Mouse (Mus musculus): ENCODE results near the gene Cnpy3. TPM values are rescaled to one million over a fixed set of nuclear protein-coding genes. Genes with fewer than 3 reads are reported as not detected.

Gene Cnpy3
- polyA plus RNA-seq, 1 experiment from 2014 or later = 52.2 TPM

DNA sequence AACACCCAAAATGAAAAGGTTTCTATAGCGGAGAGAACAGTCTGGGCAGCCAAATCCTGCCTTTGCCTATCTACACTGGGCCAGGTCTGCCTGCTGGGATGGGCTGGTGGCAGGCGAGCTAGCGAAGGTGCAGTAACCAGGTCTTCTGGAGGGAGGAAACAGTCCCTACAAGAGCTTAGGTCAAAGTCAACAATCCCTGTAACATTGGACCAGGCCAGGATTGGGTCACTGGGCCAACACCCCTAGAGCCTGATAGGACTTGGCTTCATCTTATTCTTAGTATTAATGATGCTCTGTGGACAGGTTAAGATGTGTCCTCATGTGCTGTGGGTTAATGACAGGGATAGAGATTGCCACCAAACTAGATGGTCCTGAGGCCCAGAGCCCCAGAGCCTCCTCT is 18.0 kb downstream of the Cnpy3 start:
- H3K27me3 ChIP-seq (replicated peaks) = peaks cover 14% of the 10 kb centered on the region

DNA sequence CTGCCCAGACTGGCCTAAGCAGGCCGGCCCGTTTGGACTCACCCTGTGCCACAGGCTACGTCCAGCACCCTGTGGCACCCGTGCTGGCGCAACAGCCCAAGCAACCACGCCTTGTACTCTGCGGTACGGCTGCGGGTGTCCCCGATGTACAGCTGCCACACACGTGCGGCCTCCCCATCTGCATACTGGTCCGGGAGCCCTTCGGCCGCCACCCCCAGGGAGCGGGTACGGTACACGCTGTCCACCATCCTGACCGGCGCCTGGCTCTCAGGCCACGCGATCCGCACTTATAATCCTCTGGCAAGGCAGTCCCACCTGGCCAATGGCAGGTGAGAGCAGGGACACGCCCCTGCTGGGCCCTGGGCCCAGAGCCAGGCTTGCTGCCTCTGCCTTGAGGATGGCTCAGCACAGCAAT is 23.1 kb downstream of the Cnpy3 start, which contains the start of gene Gnmt:
Gnmt (minus strand) TSS at position 265 of the 415 bp plus-strand sequence.
- peaks cover 27% of the 10 kb centered on the region for H3K4me1 ChIP-seq (replicated peaks)
- WGBS = 14% methylated on average over 24 of the region's 24 CpGs
- ATAC-seq (ENCODE audit: insufficient number of reproducible peaks, low FRiP score) = no peak
- H3K27ac ChIP-seq (ENCODE audit: poor library complexity, severe bottlenecking) = no peak within 1 kb of the TSS
- H3K27me3 ChIP-seq (replicated peaks) = peaks cover 27% of the 10 kb centered on the region
- peak within 1 kb of the TSS; percentile 39 for H3K4me2 ChIP-seq
- H3K36me3 ChIP-seq = peaks cover 13% of the 10 kb centered on the region; the same call in 1 of the 2 replicates
- H3K4me3 ChIP-seq = peak within 1 kb of the TSS; percentile 9; the same call in 1 of the 2 replicates
- H3K9ac ChIP-seq = peak within 1 kb of the TSS; percentile 38; the same call in 1 of the 2 replicates
- H3K9me3 ChIP-seq (replicated peaks) = no peaks in the 10 kb centered on the region

More for the DNA sequence above, 18.0 kb downstream of the Cnpy3 start:
- 92% methylated on average over 3 of the region's 3 CpGs for WGBS
- H3K4me2 ChIP-seq = no peak overlapping the region
- H3K4me3 ChIP-seq = no peak overlapping the region
- peaks cover 3% of the 10 kb centered on the region; the same call in 1 of the 2 replicates for H3K4me1 ChIP-seq (replicated peaks)
- peaks cover 21% of the 10 kb centered on the region for H3K36me3 ChIP-seq
- no peaks in the 10 kb centered on the region for H3K9me3 ChIP-seq (replicated peaks)
- no peak overlapping the region for H3K27ac ChIP-seq (ENCODE audit: poor library complexity, severe bottlenecking)
- no peak for ATAC-seq (ENCODE audit: insufficient number of reproducible peaks, low FRiP score)
- no peak overlapping the region for H3K9ac ChIP-seq

DNA sequence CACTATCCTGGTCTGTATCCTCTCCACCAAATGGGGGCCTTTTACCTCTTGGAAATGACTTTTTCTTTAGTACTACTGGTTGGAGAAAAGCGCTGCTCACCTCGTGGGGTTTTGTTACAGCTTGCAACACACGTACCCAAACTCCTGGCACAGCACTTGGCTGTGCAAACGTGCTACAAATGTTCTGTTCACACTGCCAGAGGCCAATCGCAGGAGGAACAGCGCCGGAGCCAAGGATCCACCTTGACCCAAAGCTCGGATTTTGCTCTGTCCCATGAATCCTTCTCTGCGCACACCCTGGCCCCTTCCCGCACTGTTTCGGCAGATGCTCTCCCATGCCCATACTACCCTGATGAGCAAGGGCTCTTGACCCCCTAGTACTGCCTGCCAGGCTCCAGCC is 23.5 kb downstream of the Cnpy3 start:
- H3K4me2 ChIP-seq = peak overlapping the region; percentile 39
- peak overlapping the region; percentile 38; the same call in 1 of the 2 replicates for H3K9ac ChIP-seq
- H3K27ac ChIP-seq (ENCODE audit: poor library complexity, severe bottlenecking) = no peak overlapping the region
- no peaks in the 10 kb centered on the region for H3K9me3 ChIP-seq (replicated peaks)
- ATAC-seq (ENCODE audit: insufficient number of reproducible peaks, low FRiP score) = no peak
- H3K4me3 ChIP-seq = peak overlapping the region; percentile 9; the same call in 1 of the 2 replicates
- H3K27me3 ChIP-seq (replicated peaks) = peaks cover 27% of the 10 kb centered on the region
- 40% methylated on average over 11 of the region's 11 CpGs for WGBS
- H3K4me1 ChIP-seq (replicated peaks) = peaks cover 27% of the 10 kb centered on the region
- H3K36me3 ChIP-seq = peaks cover 17% of the 10 kb centered on the region

DNA sequence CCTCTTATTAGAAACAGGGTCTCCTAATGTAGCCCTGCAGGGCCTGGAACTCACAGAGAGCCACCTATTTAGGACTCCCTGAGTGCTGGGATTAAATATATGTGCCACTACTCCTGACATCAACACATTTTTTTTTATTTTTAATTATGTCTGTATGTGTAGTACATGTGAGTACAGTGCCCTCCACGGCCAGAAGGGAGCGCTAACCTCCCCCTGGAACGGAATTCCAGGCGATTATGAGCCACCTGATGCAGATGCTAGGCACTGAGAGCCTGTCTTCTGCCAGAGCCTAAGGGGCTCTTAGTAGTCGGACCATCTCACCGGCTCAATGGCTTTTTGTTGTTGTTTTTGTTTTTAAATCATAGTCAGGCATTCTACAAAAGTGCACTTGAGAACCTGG is 24.0 kb downstream of the Cnpy3 start:
- Histone ChIP-seq H3K27me3 (replicated peaks) (peaks cover 27% of the 10 kb centered on the region), H3K27ac (ENCODE audit: poor library complexity, severe bottlenecking) (no peak overlapping the region), H3K36me3 (peaks cover 22% of the 10 kb centered on the region), H3K4me1 (replicated peaks) (peaks cover 27% of the 10 kb centered on the region), H3K4me2 (no peak overlapping the region), H3K4me3 (no peak overlapping the region), H3K9me3 (replicated peaks) (no peaks in the 10 kb centered on the region), H3K9ac (no peak overlapping the region)
- 35% methylated on average over 6 of the region's 6 CpGs for WGBS
- ATAC-seq (ENCODE audit: insufficient number of reproducible peaks, low FRiP score) = no peak

DNA sequence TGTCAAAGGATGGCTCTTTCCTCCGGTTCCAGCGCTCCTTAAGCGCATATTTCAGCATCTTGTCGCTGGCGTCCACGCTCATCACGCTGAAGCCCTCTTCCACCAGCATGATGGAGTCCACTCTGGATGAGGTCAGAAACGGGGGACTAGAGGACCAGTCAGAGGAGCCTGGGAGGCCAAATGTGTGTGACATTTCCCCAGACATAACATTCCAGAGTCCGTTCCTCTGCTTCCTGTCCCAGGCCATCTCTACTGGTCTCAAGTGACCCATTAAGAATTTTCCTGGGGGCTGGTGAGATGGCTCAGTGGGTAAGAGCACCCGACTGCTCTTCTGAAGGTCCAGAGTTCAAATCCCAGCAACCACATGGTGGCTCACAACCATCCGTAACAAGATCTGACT is 24.7 kb downstream of the Cnpy3 start:
- ATAC-seq (ENCODE audit: insufficient number of reproducible peaks, low FRiP score) = no peak

DNA sequence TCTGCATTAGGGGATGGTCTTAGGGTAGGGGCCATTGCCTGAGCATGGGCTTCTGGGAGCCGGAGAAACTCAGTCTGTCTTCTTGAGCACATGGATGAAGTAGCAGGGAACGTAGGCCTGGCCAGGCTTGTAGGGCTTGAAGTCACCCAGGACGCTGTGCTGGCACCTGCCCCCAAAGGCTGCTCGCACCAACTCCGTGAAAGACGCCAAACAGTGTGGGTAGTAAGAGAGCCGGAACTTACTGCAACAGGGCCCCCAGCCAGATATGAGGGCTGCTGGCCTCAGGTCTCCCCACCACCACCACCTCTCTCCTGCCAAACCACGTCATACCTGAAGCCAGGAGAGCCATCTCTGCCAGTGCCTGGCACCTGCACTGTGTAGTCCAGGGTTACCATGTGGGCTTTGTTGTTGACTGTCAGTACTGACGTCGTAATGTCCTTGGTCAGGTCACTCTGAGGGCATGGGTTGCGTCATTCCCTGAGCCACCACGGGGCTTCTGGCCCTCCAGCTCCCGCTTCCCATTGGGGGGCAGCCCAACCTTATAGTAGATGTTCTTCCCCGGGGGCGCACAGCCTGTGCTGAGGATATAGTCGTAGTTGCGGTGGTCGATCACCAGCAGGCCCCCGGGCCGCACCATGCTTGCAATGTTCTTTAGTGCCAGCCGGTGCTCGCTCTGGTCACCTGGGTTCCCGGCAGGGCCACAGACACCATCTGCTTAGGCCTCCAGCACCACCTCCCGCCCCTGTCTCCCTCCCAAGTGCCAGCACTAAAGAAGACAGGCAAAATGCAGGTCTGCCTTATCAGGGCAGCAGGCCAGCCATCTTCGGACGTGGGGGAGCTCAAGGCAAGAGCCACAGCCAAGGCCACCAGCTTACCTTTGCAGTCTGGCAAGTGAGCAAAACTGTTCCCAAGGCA is 26.0 kb downstream of the Cnpy3 start:
- H3K4me2 ChIP-seq = no peak overlapping the region
- peaks cover 27% of the 10 kb centered on the region for H3K27me3 ChIP-seq (replicated peaks)
- no peak overlapping the region for H3K4me3 ChIP-seq
- no peak for ATAC-seq (ENCODE audit: insufficient number of reproducible peaks, low FRiP score)
- no peak overlapping the region for H3K9ac ChIP-seq
- H3K9me3 ChIP-seq (replicated peaks) = no peaks in the 10 kb centered on the region
- peaks cover 39% of the 10 kb centered on the region for H3K36me3 ChIP-seq
- no peak overlapping the region for H3K27ac ChIP-seq (ENCODE audit: poor library complexity, severe bottlenecking)
- H3K4me1 ChIP-seq (replicated peaks) = peaks cover 27% of the 10 kb centered on the region
- 84% methylated on average over 26 of the region's 26 CpGs for WGBS

More for the DNA sequence above, 24.7 kb downstream of the Cnpy3 start:
- no peak overlapping the region for H3K4me2 ChIP-seq
- peaks cover 27% of the 10 kb centered on the region for H3K27me3 ChIP-seq (replicated peaks)
- WGBS = 87% methylated on average over 11 of the region's 11 CpGs
- no peak overlapping the region for H3K27ac ChIP-seq (ENCODE audit: poor library complexity, severe bottlenecking)
- H3K9ac ChIP-seq = no peak overlapping the region
- H3K36me3 ChIP-seq = peaks cover 27% of the 10 kb centered on the region
- no peaks in the 10 kb centered on the region for H3K9me3 ChIP-seq (replicated peaks)
- peaks cover 27% of the 10 kb centered on the region for H3K4me1 ChIP-seq (replicated peaks)
- no peak overlapping the region for H3K4me3 ChIP-seq

DNA sequence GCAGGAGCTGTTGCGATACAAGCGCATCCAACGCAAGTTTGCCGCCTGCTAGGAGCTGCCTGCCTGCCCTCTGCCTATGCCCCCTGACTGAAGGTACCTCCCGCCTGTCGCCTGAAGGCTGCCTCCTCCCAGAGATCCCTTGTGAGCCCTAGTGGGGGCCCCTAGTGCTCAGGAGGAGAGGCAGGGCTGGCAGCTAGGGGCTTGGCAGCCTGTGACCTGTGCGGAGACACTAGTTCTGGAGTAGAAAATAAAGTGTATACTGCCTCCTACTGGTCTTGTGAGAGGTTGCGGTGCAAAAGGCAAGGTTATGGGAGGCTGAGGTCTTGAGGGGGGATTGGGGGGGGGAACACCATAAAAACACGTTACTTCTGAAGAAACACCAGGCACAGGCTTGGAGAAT is 26.7 kb downstream of the Cnpy3 start:
- WGBS = 49% methylated on average over 9 of the region's 9 CpGs

DNA sequence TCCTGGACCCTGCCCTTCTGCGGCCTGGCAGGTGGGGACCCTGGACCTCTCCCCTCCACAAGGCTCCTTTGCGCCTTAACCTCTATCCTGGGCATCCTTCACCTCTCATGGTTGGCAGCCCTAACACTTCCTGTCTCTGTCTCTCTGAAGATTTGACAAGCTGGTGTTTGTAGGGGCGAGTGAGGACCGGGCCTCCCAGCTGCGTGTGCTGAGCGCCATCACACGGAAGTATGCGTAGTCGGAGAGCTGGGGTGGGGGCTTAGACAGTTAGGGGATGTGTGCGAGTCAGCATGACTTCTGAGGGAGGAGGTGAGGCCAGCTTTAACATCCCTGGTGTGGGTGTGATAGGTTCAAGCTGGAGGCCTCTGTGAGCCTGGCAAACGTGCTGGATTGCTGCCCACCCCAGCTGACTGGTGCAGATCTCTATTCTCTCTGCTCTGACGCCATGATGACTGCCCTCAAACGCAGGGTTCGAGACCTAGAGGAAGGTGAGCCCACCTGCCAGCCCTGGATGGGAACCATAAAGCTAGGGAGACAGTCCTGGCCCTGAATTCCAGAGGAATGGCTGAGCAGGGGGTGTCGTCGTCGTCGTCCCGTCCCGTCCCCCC is 27.4 kb downstream of the Cnpy3 start:
- H3K9ac ChIP-seq = no peak overlapping the region
- WGBS = 81% methylated on average over 19 of the region's 20 CpGs
- no peak overlapping the region for H3K4me3 ChIP-seq
- peaks cover 19% of the 10 kb centered on the region for H3K27me3 ChIP-seq (replicated peaks)
- no peak for ATAC-seq (ENCODE audit: insufficient number of reproducible peaks, low FRiP score)
- 0 out of 2 replicates have a peak overlapping the region, but pooled peaks have one; percentile 14 for H3K4me2 ChIP-seq
- H3K27ac ChIP-seq (ENCODE audit: poor library complexity, severe bottlenecking) = no peak overlapping the region
- no peaks in the 10 kb centered on the region for H3K9me3 ChIP-seq (replicated peaks)
- H3K4me1 ChIP-seq (replicated peaks) = peaks cover 27% of the 10 kb centered on the region
- peaks cover 46% of the 10 kb centered on the region for H3K36me3 ChIP-seq

More for the DNA sequence above, 26.7 kb downstream of the Cnpy3 start:
- Histone ChIP-seq H3K27me3 (replicated peaks) (peaks cover 26% of the 10 kb centered on the region), H3K9ac (peak overlapping the region; percentile 42; the same call in 1 of the 2 replicates), H3K4me1 (replicated peaks) (peaks cover 27% of the 10 kb centered on the region), H3K36me3 (peaks cover 45% of the 10 kb centered on the region), H3K4me3 (no peak overlapping the region), H3K4me2 (0 out of 2 replicates have a peak overlapping the region, but pooled peaks have one; percentile 14), H3K9me3 (replicated peaks) (no peaks in the 10 kb centered on the region), H3K27ac (ENCODE audit: poor library complexity, severe bottlenecking) (no peak overlapping the region)
- no peak for ATAC-seq (ENCODE audit: insufficient number of reproducible peaks, low FRiP score)

DNA sequence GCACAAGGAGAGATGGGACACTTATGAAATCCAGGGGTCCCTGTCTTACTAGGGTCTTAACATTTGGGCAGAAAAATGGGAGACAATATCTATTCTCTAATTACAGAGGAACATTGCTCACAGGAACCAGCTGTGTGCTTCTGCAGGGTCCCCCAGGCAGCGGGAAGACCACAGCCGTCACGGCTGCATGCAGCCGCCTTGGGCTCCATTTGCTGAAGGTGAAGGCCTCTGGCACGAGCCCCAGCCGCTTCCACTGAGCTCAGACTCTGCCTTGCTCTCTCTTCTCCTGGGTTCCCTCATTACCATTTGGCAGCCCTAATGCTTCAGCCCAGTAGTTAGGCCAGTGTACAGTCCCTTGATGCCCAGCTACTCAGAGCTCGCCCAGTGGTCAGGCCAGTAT is 30.9 kb downstream of the Cnpy3 start:
- no peak for ATAC-seq (ENCODE audit: insufficient number of reproducible peaks, low FRiP score)
- Histone ChIP-seq H3K4me2 (no peak overlapping the region), H3K36me3 (peaks cover 62% of the 10 kb centered on the region), H3K4me3 (no peak overlapping the region), H3K9ac (no peak overlapping the region), H3K4me1 (replicated peaks) (peaks cover 8% of the 10 kb centered on the region), H3K27me3 (replicated peaks) (no peaks in the 10 kb centered on the region), H3K27ac (ENCODE audit: poor library complexity, severe bottlenecking) (no peak overlapping the region), H3K9me3 (replicated peaks) (no peaks in the 10 kb centered on the region)
- 84% methylated on average over 7 of the region's 7 CpGs for WGBS

DNA sequence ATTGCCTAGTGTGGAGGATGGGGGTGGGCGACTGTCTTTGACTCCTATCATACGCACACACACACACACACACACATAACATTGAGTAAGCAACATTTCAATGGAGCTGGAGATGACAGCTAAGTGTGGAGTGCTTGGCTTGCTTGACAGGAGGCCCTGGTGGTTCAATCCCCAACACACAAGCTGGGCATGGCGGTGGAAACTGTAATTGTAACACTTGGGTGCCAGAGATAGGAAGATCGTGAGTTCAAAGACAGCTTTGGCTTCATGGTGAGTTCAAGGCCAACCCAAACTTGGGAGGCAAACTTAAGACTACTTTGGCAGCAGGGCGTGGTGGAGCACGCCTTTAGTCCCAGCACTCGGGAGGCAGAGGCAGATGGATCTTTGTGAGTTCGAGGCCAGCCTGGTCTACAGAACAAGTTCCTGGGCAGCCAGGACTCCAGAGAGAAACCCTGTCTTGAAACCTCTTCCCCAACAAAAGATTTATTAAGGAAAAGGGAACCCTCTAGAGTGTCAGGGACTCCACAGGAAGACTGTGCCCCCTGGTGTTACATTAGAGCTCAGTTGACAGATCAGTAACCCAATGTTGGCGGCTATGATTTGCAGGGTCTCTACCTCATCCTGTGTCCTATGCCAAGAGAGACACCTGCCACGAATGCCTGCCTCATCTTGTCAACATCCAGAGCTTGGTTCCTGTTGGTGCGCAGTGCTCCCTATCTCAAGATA is 37.1 kb downstream of the Cnpy3 start:
- 92% methylated on average over 11 of the region's 11 CpGs for WGBS
- Histone ChIP-seq H3K4me3 (no peak overlapping the region), H3K9ac (no peak overlapping the region), H3K27ac (ENCODE audit: poor library complexity, severe bottlenecking) (no peak overlapping the region), H3K36me3 (peaks cover 43% of the 10 kb centered on the region), H3K4me2 (no peak overlapping the region), H3K9me3 (replicated peaks) (no peaks in the 10 kb centered on the region), H3K4me1 (replicated peaks) (peaks cover 17% of the 10 kb centered on the region), H3K27me3 (replicated peaks) (no peaks in the 10 kb centered on the region)
- ATAC-seq (ENCODE audit: insufficient number of reproducible peaks, low FRiP score) = no peak
